Mouse (Mus musculus) C2C12 (cell line): Measurements from ENCODE around the gene Usp39. TPM values are rescaled to one million over a fixed set of nuclear protein-coding genes. Genes with fewer than 3 reads are reported as not detected.

Experiments
- H3K27me3 ChIP-seq: one replicate; pipeline ENCODE4 v1.6.1; 2011; ENCODE audit not compliant: control insufficient read depth, insufficient read depth, insufficient read length
- H3K36me3 ChIP-seq: one replicate; pipeline ENCODE4 v1.6.1; 2011; ENCODE audit not compliant: control insufficient read depth, insufficient read depth
- H3K4me3 ChIP-seq: one replicate; pipeline ENCODE4 v1.5.1; 2011; ENCODE audit warnings: mild to moderate bottlenecking, control low read depth; ENCODE audit not compliant: poor library complexity, insufficient read depth, severe bottlenecking
- H3K79me2 ChIP-seq: one replicate; pipeline ENCODE4 v1.6.1; 2011; ENCODE audit not compliant: control insufficient read depth, insufficient read depth
- H3K79me3 ChIP-seq: one replicate; pipeline ENCODE4 v1.6.1; 2011; ENCODE audit warnings: low read depth, control low read depth
- H3ac ChIP-seq: one replicate; pipeline ENCODE3; 2011; ENCODE audit warnings: low read depth; ENCODE audit not compliant: control insufficient read depth, insufficient read length
- CEBPB ChIP-seq: IDR thresholded peaks from one replicate; pipeline ENCODE4 v1.6.1; 2011; ENCODE audit warnings: low read depth, mild to moderate bottlenecking, control low read depth, moderate library complexity
- CTCF ChIP-seq: IDR thresholded peaks from one replicate; pipeline ENCODE4 v1.5.1; 2011; ENCODE audit not compliant: control insufficient read depth, insufficient read depth, insufficient read length
- FOSL1 ChIP-seq: IDR thresholded peaks from one replicate; pipeline ENCODE4 v1.8.0; 2011; ENCODE audit warnings: mild to moderate bottlenecking, low read length; ENCODE audit not compliant: poor library complexity, insufficient read depth, severe bottlenecking
- MAX ChIP-seq: IDR thresholded peaks from one replicate; pipeline ENCODE4 v1.6.1; 2011; ENCODE audit warnings: mild to moderate bottlenecking, control low read depth
- MYOD1 ChIP-seq: IDR thresholded peaks from one replicate; pipeline ENCODE4 v1.6.1; 2011; ENCODE audit warnings: low read depth; ENCODE audit not compliant: control insufficient read depth, insufficient read length
- MYOG ChIP-seq: IDR thresholded peaks from one replicate; pipeline ENCODE4 v1.6.1; 2011; ENCODE audit not compliant: control insufficient read depth, insufficient read length; ENCODE audit errors: extremely low read depth
- USF1 ChIP-seq: IDR thresholded peaks from one replicate; pipeline ENCODE4 v1.6.1; 2011; ENCODE audit warnings: low read depth, mild to moderate bottlenecking, control low read depth, moderate library complexity
- polyA plus RNA-seq: library from polyadenylated mRNA; unstranded; fragments of >200 nt; fragmentation: generic; extraction: Trizol; gene quantifications from one replicate; pipeline ENCODE4 v1.2.1, GENCODE M21; 2012; ENCODE audit warnings: missing spikeins

Gene Usp39
- polyA plus RNA-seq, 1 experiment = 67.4 TPM

DNA sequence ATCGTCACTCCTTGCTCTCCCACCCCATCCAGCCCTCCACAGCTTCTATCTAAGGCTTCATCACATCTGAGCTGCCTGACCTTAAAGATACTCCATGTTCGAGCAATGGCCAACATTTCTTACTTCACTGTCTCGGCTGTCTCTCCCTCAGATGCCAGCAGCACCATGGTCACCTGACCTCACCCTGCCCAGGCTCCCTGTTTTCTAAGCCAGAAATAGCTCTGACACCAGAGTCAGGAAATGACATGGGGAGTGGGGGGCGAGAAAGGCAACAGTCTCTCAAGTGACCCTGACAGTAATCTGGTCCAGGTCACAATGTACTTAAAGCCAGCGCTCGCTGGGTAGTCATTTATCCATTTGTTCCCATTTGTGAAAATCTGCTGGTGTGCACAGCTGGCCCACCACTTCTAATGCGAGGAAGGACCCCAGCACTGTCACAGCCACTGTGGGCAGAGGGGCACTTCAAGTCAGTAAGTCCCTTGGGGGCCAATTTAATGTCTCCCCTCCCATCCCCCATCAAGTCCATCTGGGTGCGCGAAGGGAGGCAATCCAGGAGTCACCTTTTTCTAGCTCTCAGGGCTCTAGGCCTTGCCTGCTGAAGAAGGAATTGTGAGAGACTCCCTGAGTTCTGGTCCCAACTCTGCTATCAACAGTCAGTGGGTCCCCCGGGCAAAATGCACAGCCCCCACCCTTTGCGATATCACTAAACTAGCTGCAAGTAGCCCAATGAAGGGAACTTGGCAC is 31.7 kb downstream of the Usp39 start:
- no peaks in the 10 kb centered on the region for H3K79me2 ChIP-seq
- H3K4me3 ChIP-seq = no peak overlapping the region
- H3ac ChIP-seq = no peak overlapping the region
- no peak for TF ChIP-seq MAX
- no peak for TF ChIP-seq MYOG
- no peak for TF ChIP-seq FOSL1
- no peak for TF ChIP-seq USF1
- no peak for TF ChIP-seq CTCF
- TF ChIP-seq MYOD1 = no peak
- no peak for TF ChIP-seq CEBPB
- H3K36me3 ChIP-seq = peaks cover 33% of the 10 kb centered on the region
- H3K79me3 ChIP-seq = no peaks in the 10 kb centered on the region
- no peaks in the 10 kb centered on the region for H3K27me3 ChIP-seq

DNA sequence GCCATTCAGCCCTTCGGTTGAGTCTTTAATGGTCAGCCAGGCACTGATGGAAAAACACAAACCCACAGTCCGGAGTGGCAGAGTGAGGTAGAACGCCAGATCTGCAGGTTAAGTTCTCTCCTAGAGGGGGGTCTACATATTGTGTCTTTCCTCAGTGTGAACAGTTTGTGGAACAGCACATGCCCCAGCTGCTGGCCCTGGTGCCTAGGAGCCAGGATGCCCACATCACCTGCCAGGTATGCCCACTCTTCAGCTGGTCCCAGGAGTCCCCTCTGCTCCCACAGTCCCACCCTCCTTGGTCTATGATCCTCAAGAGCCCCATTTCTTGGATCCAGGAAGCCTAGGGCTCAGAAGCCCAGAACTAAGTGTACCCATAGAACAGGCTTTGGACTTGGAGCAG is 32.8 kb downstream of the Usp39 start:
- TF ChIP-seq USF1 (no peak), CTCF (no peak), MYOD1 (no peak), FOSL1 (no peak), MYOG (no peak), MAX (no peak), CEBPB (no peak)
- no peak overlapping the region for H3K4me3 ChIP-seq

DNA sequence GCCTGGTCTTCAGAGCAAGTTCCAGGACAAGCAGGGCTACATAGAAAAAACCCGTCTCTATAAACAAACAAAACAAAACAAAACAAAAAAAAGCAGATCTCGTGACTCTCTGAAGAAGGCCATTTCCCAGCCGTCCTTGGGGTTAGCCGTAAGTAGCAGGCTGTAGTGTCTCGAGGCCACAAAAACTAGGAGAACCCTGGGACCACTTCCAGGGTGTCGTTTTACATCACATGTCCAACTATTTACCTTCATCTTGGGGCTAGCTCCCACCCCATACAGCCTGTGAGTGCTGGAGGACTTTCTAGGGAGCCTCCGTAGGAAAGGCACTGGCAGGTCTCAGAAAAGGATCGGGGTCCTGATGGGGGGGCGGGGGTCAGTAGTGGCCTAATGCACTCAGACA is 41.5 kb downstream of the Usp39 start:
- H3K36me3 ChIP-seq = no peaks in the 10 kb centered on the region
- H3ac ChIP-seq = no peak overlapping the region
- no peak for TF ChIP-seq MYOG
- TF ChIP-seq USF1 = no peak
- no peak for TF ChIP-seq FOSL1
- TF ChIP-seq CTCF = no peak
- TF ChIP-seq MAX = no peak
- H3K79me3 ChIP-seq = no peaks in the 10 kb centered on the region
- no peaks in the 10 kb centered on the region for H3K79me2 ChIP-seq
- H3K4me3 ChIP-seq = no peak overlapping the region
- H3K27me3 ChIP-seq = no peaks in the 10 kb centered on the region

More for the DNA sequence above, 32.8 kb downstream of the Usp39 start:
- Histone ChIP-seq H3K27me3 (no peaks in the 10 kb centered on the region), H3ac (no peak overlapping the region), H3K79me2 (no peaks in the 10 kb centered on the region), H3K36me3 (peaks cover 22% of the 10 kb centered on the region), H3K79me3 (no peaks in the 10 kb centered on the region)

DNA sequence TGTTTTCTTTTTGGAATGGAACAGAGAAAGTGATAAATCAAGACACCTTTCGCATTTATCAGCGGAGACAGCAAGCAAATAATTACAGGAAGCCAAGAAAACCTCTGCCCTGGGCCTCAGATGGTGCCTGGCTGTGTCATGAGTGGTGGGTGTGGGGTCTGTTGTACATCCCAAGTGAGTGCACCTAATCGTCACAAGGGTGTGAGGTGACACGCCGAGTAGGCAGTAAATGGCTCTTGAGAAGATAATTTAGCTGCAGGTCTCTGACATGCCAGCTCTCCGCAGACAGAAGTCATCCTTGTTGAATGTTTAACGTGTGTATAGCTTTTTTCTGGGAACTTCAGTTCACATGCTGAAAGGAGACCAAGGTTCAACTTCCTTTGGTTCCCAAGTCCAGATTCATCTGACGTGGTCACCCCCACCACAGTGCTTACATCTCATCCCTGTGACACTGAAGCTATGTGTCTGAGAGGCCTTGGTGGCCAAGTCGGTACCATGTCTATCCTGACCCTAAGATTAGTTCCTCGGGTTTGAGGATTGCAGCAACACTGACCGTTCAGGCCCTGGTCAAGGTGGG is 42.5 kb downstream of the Usp39 start:
- Histone ChIP-seq H3ac (no peak overlapping the region), H3K36me3 (no peaks in the 10 kb centered on the region), H3K27me3 (no peaks in the 10 kb centered on the region), H3K4me3 (no peak overlapping the region), H3K79me2 (no peaks in the 10 kb centered on the region), H3K79me3 (no peaks in the 10 kb centered on the region)
- TF ChIP-seq FOSL1 (no peak), MYOD1 (no peak), MYOG (no peak), MAX (no peak), CEBPB (no peak), CTCF (no peak), USF1 (no peak)

DNA sequence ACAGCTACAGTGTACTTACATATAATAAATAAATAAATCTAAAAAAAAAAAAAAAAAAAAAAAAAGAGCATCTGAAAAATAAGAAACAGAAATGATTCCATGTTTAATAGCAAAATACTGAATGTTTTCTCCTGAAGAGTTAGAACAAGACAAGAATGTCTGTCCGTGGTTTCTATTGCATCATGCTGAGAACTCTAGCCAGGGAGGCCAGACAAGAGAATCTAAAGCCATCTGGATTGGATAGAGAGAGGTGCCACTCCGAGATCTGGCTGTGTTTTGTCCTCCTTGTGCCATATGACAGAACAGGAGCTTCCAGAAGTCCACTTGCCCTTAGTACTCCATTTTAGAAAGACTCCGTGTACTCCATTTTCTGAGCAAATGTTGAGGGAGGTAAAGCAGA is 47.2 kb downstream of the Usp39 start:
- TF ChIP-seq CEBPB (peak; percentile 69), MAX (no peak)
- Histone ChIP-seq H3K4me3 (no peak overlapping the region), H3ac (no peak overlapping the region), H3K36me3 (no peaks in the 10 kb centered on the region), H3K27me3 (no peaks in the 10 kb centered on the region), H3K79me2 (no peaks in the 10 kb centered on the region), H3K79me3 (no peaks in the 10 kb centered on the region)

DNA sequence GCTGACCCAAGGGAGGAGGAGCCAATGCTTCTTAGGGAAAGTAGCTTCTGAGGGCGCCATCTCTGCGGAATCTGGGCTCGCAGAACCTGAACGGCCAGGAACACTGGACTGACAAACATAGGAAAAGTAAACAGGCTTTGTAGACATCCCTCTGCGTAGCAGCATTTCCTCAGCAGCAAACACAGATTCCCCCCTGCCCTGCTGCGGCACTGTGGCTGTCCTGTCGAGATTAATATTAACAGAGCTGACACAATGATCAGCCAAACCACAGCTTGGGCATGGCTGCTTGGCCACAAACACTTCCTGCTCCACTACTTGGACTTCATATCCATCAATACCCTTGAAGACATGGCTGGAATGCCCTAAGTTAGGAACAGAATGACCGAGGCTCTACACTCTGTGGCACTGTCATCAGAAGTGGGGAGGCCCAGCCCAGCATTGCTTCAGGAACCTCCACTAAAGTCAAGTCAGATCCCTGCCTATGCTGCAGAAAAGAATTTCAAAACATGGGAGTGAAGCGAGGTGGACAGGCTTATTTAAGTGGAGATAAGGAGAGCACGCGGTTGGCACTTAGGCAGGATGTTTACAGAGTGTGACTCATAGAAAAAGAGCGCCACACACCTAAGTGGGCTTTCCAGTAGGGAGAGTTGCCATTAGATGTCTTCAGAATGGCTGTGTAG is 51.9 kb downstream of the Usp39 start:
- TF ChIP-seq CTCF (no peak), CEBPB (no peak), FOSL1 (no peak), MAX (no peak), MYOG (no peak), USF1 (no peak), MYOD1 (no peak)
- Histone ChIP-seq H3ac (no peak overlapping the region), H3K79me3 (no peaks in the 10 kb centered on the region), H3K36me3 (no peaks in the 10 kb centered on the region), H3K27me3 (peaks cover 4% of the 10 kb centered on the region), H3K79me2 (no peaks in the 10 kb centered on the region), H3K4me3 (no peak overlapping the region)
